Mouse (Mus musculus) megakaryocyte, embryonic 14.5 days (primary cell): ENCODE measurements around the gene Zfp14. TPM values are rescaled to one million over a fixed set of nuclear protein-coding genes. Genes with fewer than 3 reads are reported as not detected.

Experiments
- H3K27me3 ChIP-seq: replicated peaks from 2 replicates; pipeline ENCODE3; 2012; ENCODE audit warnings: inconsistent platforms
- H3K36me3 ChIP-seq: replicated peaks from 2 replicates; pipeline ENCODE3; 2012; ENCODE audit warnings: low read length, inconsistent platforms, mixed read lengths
- H3K4me1 ChIP-seq: 2 replicates; pipeline ENCODE4 v1.6.1; 2012; ENCODE audit warnings: inconsistent platforms
- H3K4me3 ChIP-seq: replicated peaks from 2 replicates; pipeline ENCODE3; 2012; ENCODE audit warnings: moderate library complexity, mild to moderate bottlenecking, inconsistent platforms
- H3K9me3 ChIP-seq: 2 replicates; pipeline ENCODE4 v1.6.1; 2012; ENCODE audit warnings: inconsistent platforms
- FLI1 ChIP-seq: IDR thresholded peaks from 2 replicates; pipeline ENCODE4 v1.6.1; 2012; ENCODE audit warnings: low read length, inconsistent platforms, mixed read lengths
- GATA1 ChIP-seq: IDR thresholded peaks from 3 replicates; pipeline ENCODE4 v1.6.1; 2012; ENCODE audit warnings: mixed read lengths, low read length, inconsistent platforms, borderline replicate concordance
- polyA plus RNA-seq: library from polyadenylated mRNA; stranded (reverse); fragments of >175 nt; gene quantifications from 2 replicates; pipeline ENCODE4 v1.2.3, GENCODE M21; 2012; ENCODE audit warnings: low replicate concordance; ENCODE audit not compliant: insufficient read depth

The Zfp14 gene
- not detected in 2 replicates for polyA plus RNA-seq

- Histone ChIP-seq H3K4me1 (peaks cover 15% of the 10 kb centered on the region), H3K4me3 (peak within 1 kb of the TSS; percentile 97), H3K36me3 (peaks cover 11% of the 10 kb centered on the region), H3K9me3 (no peaks in the 10 kb centered on the region), H3K27me3 (no peaks in the 10 kb centered on the region)
- TF ChIP-seq GATA1 (no peak), FLI1 (no peak)
Measured at GRCm38 (mm10) chr7:30050882-30051548, at the start of gene Zfp14. Zfp14 (minus strand) TSS chr7:30051380.

GRCm38 (mm10) chr7:30099297-30099696, 48.1 kb upstream of the Zfp14 start:
- H3K4me3 ChIP-seq: no peak overlapping the region
- H3K4me1 ChIP-seq: peaks cover 31% of the 10 kb centered on the region
- peaks cover 17% of the 10 kb centered on the region for H3K9me3 ChIP-seq
- TF ChIP-seq FLI1 (no peak), GATA1 (no peak)
- peaks cover 52% of the 10 kb centered on the region for H3K36me3 ChIP-seq
- H3K27me3 ChIP-seq: no peaks in the 10 kb centered on the region

- peak overlapping the region; percentile 91 for H3K4me3 ChIP-seq
- H3K27me3 ChIP-seq: no peaks in the 10 kb centered on the region
- no peak for TF ChIP-seq GATA1
- no peak for TF ChIP-seq FLI1
- H3K9me3 ChIP-seq: no peaks in the 10 kb centered on the region
- peaks cover 22% of the 10 kb centered on the region for H3K36me3 ChIP-seq
- H3K4me1 ChIP-seq: peaks cover 47% of the 10 kb centered on the region
Measured at GRCm38 (mm10) chr7:30095551-30096125, 44.5 kb upstream of the Zfp14 start.

GRCm38 (mm10) chr7:30094646-30095429, 43.7 kb upstream of the Zfp14 start, which contains the start of gene Zfp260:
Zfp260 (plus strand) TSS chr7:30094777.
- TF ChIP-seq FLI1 (no peak), GATA1 (no peak)
- Histone ChIP-seq H3K4me1 (peaks cover 50% of the 10 kb centered on the region), H3K9me3 (no peaks in the 10 kb centered on the region), H3K4me3 (peak within 1 kb of the TSS; percentile 91), H3K27me3 (no peaks in the 10 kb centered on the region), H3K36me3 (peaks cover 15% of the 10 kb centered on the region)

GRCm38 (mm10) chr7:30093918-30094415, 42.8 kb upstream of the Zfp14 start:
- TF ChIP-seq FLI1: no peak
- no peak for TF ChIP-seq GATA1
- H3K9me3 ChIP-seq: no peaks in the 10 kb centered on the region
- H3K27me3 ChIP-seq: no peaks in the 10 kb centered on the region
- peak overlapping the region; percentile 91 for H3K4me3 ChIP-seq
- peaks cover 56% of the 10 kb centered on the region for H3K4me1 ChIP-seq
- peaks cover 7% of the 10 kb centered on the region for H3K36me3 ChIP-seq

- no peaks in the 10 kb centered on the region for H3K27me3 ChIP-seq
- H3K36me3 ChIP-seq: no peaks in the 10 kb centered on the region
- H3K9me3 ChIP-seq: no peaks in the 10 kb centered on the region
- peaks cover 55% of the 10 kb centered on the region for H3K4me1 ChIP-seq
- H3K4me3 ChIP-seq: no peak overlapping the region
- TF ChIP-seq GATA1 (no peak), FLI1 (no peak)
Measured at GRCm38 (mm10) chr7:30092666-30093065, 41.5 kb upstream of the Zfp14 start.

GRCm38 (mm10) chr7:30090970-30091585, 39.9 kb upstream of the Zfp14 start:
- peak overlapping the region; percentile 96 for H3K4me3 ChIP-seq
- no peak for TF ChIP-seq FLI1
- peaks cover 8% of the 10 kb centered on the region for H3K36me3 ChIP-seq
- no peaks in the 10 kb centered on the region for H3K27me3 ChIP-seq
- H3K9me3 ChIP-seq: no peaks in the 10 kb centered on the region
- peaks cover 56% of the 10 kb centered on the region for H3K4me1 ChIP-seq

- H3K36me3 ChIP-seq: peaks cover 14% of the 10 kb centered on the region
- no peaks in the 10 kb centered on the region for H3K27me3 ChIP-seq
- H3K4me1 ChIP-seq: peaks cover 50% of the 10 kb centered on the region
- peak within 1 kb of the TSS; percentile 96 for H3K4me3 ChIP-seq
- 0 out of 2 replicates have a peak, but pooled peaks cover under 1% of the 10 kb centered on the region for H3K9me3 ChIP-seq
- TF ChIP-seq GATA1: no peak
- TF ChIP-seq FLI1: no peak
Measured at GRCm38 (mm10) chr7:30090092-30090969, 39.2 kb upstream of the Zfp14 start, which contains the start of the genes Gm26920 and Zfp566. Gm26920 (minus strand) TSS chr7:30090410. Zfp566 (minus strand) TSS chr7:30090527.
